Mouse (Mus musculus) CD4-positive, CD25-positive, alpha-beta regulatory T cell, adult 4 months (primary cell): ENCODE measurements around the gene Fntb. TPM values are rescaled to one million over a fixed set of nuclear protein-coding genes. Genes with fewer than 3 reads are reported as not detected.
A peak's percentile ranks its signal among the peaks of the same experiment; 100 is the strongest.
"Not testable (repeated sequence)": the region's sequence is repeated elsewhere in the genome, so short reads cannot be mapped to it uniquely, and the experiment has no call there.

ENCODE experiments used
- ATAC-seq: one replicate; pipeline ENCODE4 v1.8.0; 2017
- polyA plus RNA-seq, 2 experiments: library from polyadenylated mRNA; unstranded; fragments of 100-300 nt; shearing (Covaris generic); gene quantifications; one replicate each; pipeline ENCODE4 v1.2.1; 2017

Gene Fntb
- 10 to 100 TPM; 28.8 to 30.3 TPM for polyA plus RNA-seq

DNA sequence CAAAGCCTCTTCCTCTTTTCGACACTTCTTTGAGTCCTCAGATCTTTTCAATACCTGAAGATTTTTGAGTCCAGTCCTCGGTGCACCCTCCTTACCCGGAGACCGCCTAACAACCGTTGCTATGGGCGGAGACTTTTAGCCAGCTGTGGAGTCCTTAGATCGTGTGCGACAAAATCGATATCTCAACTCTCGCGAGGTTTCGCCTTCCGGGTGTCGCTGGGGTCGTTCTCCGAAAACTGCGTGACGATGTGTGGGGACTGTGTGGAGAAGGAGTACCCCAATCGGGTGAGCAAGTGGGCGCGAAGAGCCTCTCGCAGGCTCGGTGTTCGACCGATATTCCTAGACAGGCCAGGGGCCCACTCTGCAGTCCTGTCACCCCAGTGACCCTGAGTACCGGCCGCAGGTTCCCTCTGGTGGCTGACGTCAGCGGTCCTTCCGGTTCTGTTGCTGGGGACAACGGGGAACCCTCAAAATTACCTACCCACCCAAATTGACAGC, at the start of gene Fntb, which contains the start of gene Churc1:
Fntb (plus strand) TSS at position 236 of the 498 bp plus-strand sequence.
Churc1 (plus strand) TSS at position 185 of the 498 bp plus-strand sequence.
- peak; percentile 96 for ATAC-seq

DNA sequence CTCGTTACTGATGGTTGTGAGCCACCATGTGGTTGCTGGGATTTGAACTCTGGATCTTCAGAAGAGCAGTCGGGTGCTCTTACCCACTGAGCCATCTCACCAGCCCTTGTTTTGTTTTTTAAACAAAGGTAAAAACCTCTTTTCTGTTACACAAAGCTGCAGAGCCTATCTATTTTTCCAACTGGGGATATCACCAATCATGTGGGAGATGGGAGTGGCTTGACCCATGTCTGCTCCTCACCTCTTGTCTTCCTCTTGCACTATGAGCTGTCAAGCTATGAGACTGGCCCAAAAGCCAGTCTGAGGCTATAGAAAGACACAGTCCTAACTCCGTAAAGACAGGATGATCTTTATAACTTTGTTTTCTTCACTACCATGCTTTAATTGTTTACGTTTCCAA, 47.0 kb upstream of the Fntb start:
- ATAC-seq, result no peak

DNA sequence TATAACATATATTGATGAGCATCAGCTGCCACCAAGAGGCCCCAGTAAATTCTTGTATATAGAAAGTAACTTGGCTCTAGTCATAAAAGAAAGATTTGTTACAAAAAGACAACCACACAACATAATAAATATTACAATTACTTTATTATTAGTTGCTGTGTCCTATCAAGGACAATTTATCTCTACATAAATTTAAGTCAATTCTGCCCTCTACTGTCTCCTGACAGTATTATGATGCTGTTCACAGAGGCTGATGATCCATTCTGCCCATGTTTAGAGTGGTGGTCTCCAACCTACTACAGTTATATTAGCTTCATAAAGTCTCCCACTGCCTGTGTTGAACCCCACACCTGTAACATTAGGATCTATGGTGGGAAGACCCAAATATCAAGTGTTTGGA, 44.8 kb upstream of the Fntb start:
- ATAC-seq, result no peak

- no peak for ATAC-seq
Measured at GRCm38 (mm10) chr12:76722026-76722425, 43.4 kb upstream of the Fntb start.

GRCm38 (mm10) chr12:76727955-76728354, 37.4 kb upstream of the Fntb start:
- ATAC-seq, result no peak

- no peak for ATAC-seq
Measured at GRCm38 (mm10) chr12:76750866-76751459, 14.4 kb upstream of the Fntb start.

DNA sequence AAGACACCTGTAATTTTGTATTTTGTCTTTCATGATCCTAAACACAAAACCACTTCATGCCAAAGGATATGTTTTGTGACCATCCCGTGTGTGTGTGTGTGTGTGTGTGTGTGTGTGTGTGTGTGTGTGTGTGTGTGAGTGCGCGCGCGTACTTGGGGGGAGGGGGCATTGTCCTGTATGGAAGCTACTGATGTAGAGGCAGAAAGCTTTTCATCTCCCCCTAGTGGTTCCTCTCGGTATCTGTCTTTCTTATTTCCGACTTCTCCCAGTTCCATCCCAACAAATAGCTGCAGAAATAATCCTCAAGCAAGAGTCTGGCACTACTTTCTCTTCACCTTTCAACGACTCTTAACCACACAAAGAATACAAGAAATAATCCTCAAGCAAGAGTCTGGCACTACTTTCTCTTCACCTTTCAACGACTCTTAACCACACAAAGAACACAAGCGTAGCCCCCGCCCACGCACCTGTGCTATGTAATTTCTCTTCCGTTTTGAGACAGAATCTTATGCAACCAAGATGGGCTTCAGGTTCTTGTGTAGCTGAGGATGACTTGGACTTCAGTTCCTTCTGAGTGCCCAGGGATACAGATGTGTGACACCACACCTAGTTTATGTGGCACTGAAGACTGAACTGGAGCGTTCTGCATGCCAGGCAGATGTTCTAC, 12.6 kb upstream of the Fntb start:
- peak; percentile 98 for ATAC-seq

GRCm38 (mm10) chr12:76765901-76766630, 677 bp downstream of the Fntb start:
- ATAC-seq, result no peak

DNA sequence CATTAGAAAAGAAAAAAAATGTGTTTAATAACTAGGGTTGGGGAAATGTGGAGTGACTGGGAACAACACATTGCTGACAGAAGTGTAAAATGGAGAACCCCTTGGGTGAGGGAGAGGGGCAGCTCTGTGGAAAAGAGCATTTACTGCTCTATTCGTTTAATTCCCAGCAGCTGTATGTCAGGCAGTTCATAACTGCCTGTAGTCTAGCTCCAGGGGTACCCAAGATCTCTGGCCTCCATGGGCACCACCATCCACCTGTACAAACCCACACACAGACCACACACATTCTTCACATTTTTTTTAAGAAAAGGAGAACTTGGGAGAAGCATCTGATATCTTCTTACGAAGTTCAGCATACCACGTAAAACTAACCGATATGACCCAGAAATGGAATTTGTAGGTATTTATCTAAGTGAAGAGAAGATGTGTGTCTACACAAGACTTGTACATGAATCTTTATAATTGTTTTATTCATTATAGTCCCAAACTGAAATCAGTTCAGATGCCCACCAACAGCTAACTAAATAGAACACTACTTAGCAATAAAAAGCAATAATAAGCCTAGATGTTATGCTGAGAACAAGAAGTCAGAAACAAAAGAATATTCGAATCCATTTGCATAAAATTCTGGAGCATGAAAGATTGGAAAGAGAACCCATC, 5.6 kb downstream of the Fntb start:
- ATAC-seq, result no peak

DNA sequence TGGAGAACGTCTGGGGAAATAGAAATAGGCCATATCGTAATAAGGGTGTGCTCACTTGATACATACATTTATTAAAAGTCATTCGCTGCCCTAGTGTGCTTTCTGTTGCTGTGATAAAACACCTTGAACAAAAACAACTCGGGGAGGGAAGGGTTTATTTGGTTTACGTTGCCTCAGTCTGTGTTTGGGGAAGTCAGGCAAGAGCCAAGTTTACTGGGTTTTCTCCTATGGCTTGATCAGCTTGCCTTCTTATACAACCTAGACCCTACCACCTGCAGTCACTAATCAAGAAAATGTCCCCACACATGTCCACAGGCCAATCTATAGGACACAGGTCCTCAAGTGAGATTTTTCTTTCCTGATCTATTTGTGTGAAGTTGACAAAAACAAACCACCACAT, 6.2 kb downstream of the Fntb start:
- no peak for ATAC-seq

GRCm38 (mm10) chr12:76774652-76775051, 9.3 kb downstream of the Fntb start:
- ATAC-seq, result no peak

- no peak for ATAC-seq
Measured at GRCm38 (mm10) chr12:76775132-76775531, 9.7 kb downstream of the Fntb start.

DNA sequence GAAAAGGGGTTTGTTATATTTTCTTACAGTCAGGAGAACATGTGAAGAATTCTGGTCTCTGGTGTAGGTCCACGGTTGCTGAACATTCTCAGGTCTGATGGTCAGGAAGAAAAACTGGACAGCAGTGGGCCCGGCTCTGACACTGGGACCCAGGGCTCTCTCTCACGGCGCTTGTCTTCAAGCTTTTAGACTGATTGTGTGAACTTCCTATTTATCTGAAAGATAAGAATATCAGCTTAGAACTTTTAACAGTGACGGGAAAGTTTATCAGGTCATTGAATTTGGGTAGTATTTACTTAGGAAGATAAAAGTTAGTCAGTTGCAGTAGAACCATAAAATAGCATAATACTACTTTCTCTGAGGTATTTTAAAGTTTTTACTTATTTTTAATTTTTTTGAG, 11.5 kb downstream of the Fntb start:
- no peak for ATAC-seq

- ATAC-seq, result no peak
Measured at GRCm38 (mm10) chr12:76777845-76778244, 12.5 kb downstream of the Fntb start.

- peak; percentile 94 for ATAC-seq
Measured at GRCm38 (mm10) chr12:76778305-76779083, 13.1 kb downstream of the Fntb start.

- ATAC-seq, result no peak
Measured at GRCm38 (mm10) chr12:76779951-76780350, 14.6 kb downstream of the Fntb start.

- no peak for ATAC-seq
Measured at GRCm38 (mm10) chr12:76780639-76781468, 15.5 kb downstream of the Fntb start.

GRCm38 (mm10) chr12:76784056-76784619, 18.7 kb downstream of the Fntb start:
- no peak for ATAC-seq

GRCm38 (mm10) chr12:76790446-76791084, 25.2 kb downstream of the Fntb start:
- ATAC-seq, result no peak

- ATAC-seq, result not testable (repeated sequence)
Measured at GRCm38 (mm10) chr12:76792540-76792939, 27.2 kb downstream of the Fntb start.
